Mouse (Mus musculus) regulatory T cell (primary cell): ENCODE measurements around the gene Nxn.

Experiments
- in situ Hi-C: fragments of 300-600 bp; cut with MboI, MseI; formaldehyde crosslinking; loops from one replicate; pipeline ENCODE4 v1.15.1; 2025; ENCODE audit warnings: high pct_unique_total_duplicates

Nxn gene

DNA sequence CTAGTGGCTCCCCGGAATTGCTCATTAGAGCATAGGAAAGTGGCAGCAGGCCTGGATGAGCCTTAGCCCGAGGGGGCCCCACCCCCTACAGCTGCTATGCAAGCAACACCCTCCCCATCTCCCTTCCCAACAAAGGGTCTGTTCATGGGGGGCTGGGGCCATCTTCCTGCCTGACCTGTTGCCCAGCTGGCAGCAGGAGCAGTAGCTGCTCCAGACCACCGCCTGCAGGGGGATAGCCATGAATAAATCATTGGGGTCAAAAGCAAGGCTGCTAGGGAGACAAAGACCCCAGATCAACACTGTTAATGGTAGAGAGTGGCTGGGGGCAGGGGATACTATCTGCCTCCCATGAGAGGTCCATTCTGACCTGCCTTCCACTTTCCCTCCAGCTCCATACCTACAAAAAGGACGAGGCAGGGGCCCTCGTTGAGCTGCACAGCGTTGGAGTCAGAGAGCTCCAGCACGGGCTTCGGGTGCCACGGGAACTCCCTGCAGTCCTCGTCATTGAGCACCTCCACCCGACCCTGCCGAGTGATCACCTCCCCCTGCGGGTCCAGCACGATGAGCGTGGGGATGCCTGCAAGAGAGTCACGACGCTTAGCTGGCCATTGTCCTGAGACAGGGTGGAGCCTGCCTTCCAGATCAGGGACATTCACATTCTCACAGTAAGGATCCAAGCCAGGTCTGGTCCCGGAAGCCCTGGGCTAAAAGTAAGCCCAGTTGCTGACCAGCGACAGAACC lies 136.2 kb downstream of the Nxn start:
- in situ Hi-C loops, result no loop called here

DNA sequence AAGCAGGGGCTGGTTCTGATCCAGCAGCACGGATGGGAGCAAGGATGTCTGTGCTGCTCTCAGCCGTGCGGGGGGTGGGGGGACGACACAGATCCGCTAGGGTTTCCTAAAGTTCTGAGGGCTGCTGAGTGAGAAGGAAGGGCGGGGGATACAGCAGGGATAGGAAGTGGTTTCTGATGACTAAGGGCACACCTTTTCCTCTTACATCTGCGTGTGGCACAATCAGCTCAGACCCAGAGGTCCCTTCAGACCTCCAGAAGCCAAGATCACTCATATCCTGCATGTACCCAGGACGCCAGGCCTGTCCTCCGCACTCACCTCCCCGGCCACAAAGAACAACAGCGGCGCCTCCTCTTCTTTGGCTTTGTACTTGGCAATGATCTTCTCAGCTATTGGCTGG lies 137.7 kb downstream of the Nxn start:
- in situ Hi-C loops, result no loop called here

DNA sequence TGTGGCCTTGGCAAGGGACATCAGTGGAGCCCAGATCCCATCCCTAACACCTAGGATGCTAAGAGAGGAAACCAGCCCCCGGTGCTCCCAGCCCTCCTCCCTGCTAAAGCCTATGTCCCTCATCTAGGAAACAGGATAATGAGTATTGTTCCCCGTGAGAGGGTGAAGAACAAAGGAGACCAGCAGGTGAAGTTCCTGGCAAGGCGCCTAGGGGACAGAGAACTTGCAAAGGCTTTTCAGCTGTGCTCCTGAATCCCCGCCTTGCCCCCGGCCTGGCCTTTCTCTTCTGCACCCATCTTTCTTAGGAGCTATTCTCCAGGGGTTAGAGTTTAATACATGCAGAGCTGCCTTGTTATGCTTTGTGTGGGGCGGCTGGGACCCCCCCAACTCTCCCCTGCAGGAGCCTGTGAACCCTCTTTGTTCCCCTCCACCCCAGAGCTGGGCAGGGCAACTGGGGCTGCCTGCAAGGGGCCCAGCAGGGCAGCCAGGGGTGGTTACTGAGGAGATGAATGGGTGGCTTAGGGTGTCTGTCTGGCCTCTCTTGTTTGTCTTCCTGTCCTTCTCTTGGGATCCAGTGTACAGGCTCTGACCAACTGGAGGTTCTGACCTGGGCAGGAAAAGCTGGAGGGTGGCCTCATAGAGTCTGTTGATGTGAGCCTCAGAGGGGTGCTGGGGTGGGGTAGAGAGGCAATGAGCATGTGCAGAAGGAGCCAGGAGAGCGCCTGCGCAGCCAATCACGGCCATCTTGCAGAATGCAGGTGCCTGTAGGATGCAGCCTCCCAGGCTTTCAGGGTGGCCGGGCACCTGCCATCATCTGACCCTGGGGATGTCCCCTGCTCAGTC lies 138.5 kb downstream of the Nxn start:
- in situ Hi-C loops, result no loop called here

DNA sequence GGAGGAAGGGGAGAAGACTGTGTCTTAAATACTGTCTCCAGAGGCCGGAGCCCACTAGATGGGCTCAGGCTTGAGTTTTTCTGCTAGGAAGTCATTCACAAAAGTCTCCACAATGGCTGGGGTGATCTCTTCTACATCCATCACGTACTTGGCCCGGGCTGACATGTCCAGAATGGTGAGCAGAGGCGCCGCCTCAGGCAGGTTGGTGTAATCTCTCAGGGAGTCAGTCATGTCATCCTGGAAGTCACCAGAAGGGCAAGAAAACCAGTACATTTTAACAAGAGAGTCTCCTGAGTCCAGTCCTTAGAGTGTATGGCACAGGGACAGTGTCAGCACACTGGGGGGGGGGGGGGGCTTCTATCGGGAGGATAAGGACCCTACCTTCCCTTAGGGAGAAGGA lies 140.4 kb downstream of the Nxn start:
- in situ Hi-C loops, result loop anchor here (5.0 kb wide), 1 partner anchor 149 kb away; the partner anchor contains the start of gene Timm22

DNA sequence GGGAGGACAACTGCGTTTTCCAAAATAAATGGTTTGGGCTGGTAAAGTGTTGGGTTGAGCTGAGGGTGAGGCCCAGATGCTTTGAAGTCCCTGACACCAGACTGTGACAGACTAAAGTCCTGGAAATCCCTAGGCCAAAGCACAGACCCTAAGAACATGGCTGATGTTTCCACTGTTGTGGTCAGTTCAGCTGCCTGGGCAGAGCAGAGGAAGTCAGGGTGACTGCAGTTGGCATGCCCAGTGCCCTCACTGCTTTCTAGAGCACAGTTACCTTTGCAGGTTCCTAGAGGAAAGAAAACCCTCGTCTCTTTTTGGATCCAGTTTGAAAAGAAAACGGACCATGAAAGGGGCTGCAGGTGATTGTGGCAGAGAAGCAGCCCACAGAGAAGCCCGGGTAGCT lies 141.6 kb downstream of the Nxn start:
- in situ Hi-C loops, result loop anchor here (5.0 kb wide), 1 partner anchor 150 kb away; the partner anchor contains the start of gene Timm22

DNA sequence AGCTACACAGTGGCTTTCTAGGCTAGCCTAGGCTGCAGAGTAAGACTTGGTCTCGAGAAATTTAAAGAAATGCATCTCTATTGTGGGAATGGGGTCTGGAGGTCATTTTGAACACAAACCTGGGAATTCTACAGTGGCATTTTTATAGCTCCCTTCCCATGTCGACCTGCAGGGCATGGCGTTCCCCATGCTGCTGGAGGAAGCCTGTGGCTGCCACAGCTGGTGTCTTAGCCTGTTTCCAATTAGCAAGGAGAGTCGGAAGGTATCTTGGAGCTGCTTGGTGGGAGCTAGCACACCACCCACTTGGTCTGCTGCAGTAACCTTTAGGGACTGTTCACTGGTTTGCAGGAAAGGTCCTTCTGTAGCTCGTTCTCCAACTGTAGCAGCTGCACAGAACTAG lies 142.8 kb downstream of the Nxn start:
- in situ Hi-C loops, result loop anchor here (5.0 kb wide), 1 partner anchor 151 kb away; the partner anchor contains the start of gene Timm22

DNA sequence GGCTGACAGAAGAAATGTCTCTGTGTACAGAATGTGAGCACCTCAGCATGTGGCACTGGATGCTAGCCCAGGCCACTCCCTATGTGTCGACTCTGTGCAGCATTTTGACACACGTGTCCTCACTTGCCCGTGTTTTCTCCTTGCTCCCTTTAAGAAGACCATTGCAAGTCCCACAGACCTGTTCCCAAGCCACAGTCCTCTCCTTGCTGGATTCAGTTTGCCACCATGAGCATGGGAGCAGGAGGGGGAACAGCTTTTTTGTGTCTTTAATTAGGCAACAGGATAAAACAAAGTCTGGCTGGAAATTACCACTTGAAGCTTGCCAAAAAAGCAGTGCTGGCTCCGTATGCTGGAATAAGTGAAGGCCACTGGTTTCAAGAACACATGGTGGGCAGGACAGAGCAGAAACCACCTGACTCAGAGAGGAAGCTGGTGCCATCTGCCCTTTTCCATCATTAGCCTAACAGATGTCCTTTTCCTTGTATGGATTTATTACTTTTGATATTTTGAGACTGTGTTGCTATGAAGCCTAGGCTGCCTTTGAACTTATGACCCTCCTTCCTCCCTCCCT lies 143.4 kb downstream of the Nxn start:
- in situ Hi-C loops, result loop anchor here (5.0 kb wide), 1 partner anchor 152 kb away; the partner anchor contains the start of gene Timm22

DNA sequence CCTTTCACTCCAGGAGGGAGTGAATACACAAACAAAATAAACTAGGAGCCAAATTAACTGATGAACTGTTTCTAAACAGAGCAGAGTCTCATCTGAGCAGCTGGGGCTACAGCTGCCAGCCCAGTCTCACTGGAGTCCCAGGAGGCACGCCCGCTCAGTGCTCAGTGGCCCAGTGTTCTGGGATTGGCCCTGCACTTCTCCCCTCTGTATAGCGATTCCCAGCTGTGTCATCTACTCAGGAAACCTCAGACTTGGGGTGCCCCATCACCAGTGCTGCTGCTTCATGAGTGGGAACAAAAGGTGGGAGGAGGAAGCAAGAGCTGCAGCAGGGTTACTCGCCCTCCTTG lies 145.0 kb downstream of the Nxn start:
- in situ Hi-C loops, result no loop called here

DNA sequence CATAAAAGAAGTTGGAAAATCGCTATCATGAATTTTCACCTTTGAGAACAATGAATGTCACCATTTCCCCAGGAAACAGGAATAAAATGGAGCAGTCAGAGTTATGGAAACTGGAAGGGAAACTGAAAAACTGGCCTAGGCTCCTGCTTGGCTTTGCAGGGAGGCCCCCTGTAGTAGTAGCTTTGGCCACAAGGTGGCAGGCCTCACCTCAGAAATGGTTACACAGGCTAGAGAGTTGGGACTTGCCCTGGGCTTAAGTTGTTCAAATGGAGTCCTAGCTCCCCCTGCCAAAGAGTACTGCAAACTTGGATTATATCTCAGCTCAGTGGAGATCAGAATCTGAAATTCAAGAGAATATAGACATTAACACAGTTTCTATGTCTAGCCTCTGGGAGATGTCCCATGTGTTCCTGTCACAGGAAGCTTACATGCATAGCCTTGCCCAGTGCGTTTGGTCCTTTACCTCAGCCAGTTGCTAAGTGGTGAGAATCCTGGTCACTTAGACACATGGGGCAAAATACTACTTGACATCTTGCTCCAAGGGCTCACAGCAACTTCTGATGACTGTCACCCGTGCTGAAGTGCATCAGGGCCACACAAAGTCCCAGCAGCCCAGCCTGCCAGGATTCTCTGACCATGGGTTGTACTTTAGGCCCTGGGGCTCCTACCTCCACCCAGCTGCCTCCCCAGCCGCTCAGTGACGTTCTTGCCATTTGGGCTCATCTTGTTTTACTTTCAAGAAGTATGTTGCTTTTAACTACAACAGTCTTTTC lies 145.6 kb downstream of the Nxn start:
- in situ Hi-C loops, result no loop called here

DNA sequence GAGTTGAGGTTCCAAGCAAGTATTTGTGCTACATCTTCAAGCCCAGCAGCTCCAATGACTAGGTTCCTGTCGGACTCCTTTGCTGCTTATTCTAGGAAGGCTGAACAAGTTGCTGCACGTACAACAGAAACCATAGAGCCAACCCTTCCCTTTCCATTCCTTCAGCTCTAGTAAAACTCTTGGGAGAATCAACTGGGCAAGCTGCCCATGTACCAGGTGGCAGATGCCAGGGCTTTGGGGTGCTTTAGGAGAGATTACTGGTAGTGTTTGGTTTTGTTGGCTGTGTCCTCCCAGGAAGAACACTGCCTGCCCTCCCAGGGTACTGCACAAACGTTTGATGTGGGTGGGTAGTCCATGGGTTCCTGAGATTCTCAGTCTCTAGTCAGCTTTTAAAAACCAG lies 146.9 kb downstream of the Nxn start:
- in situ Hi-C loops, result no loop called here

DNA sequence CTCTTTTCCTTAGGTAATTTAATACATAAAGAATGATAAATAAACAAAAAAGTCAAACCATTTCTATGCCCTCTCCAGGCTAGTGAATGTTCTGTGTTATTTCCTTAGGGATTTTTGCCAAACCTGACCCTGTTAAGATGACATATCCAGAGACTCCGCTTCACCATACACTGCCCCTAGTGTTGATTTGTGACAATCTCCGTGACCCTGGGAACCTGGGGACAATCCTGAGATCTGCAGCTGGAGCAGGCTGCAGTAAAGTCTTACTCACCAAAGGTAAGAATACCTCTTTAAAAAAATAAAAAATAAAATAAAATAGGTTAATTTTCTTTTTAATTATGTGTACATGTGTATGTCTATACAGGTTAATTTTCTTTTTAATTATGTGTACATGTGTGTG lies 151.7 kb downstream of the Nxn start:
- in situ Hi-C loops, result no loop called here

DNA sequence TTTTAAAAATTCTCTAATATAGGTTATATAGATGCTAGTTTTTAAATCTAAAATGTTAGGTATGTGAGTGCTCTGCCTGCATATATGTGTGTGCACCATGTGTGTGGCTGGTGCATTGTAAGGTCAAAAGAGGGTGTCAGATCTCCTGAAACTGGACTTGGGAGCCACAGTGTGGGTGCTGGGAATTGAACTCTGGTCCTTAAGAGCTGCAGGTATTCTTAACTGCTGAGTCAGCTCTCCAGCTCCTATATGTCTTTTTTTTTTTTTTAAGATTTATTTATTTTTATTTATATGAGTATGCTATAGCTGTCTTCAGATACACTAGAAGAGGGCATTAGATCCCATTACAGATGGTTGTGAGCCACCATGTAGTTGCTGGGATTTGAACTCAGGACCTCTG lies 152.5 kb downstream of the Nxn start:
- in situ Hi-C loops, result no loop called here

DNA sequence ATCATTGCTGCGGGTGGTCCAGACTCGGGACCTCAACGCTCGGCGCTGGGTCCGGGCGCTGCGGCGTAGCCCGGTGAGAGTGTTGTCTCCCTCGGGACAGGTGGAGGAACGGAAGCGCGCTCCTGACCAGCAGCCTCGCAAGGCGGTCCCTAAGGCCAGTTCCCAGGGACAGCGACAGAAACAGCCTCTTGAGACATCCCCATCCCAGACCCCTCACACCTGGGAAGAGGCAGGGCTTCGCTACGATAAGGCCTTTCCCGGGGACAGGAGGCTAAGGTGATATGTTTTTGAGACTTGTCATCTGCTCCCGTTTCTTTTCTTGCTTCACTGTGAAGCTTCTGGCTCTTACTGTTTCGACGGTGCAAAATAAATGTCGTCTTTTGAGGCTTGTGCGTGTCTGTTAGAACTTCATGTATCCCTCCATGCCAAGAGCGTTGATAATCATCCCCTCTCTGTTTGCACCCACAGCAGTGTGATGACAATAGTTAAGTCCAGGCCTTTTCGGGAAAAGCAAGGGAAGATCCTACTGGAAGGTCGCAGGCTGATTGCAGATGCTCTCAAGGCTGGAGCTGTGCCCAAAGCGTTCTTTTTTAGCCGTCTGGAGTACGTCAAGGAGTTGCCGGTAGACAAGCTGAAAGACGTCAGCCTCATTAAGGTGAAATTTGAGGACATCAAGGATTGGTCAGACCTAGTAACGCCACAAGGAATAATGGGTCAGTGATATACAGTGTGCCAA lies 155.0 kb downstream of the Nxn start:
- in situ Hi-C loops, result no loop called here

DNA sequence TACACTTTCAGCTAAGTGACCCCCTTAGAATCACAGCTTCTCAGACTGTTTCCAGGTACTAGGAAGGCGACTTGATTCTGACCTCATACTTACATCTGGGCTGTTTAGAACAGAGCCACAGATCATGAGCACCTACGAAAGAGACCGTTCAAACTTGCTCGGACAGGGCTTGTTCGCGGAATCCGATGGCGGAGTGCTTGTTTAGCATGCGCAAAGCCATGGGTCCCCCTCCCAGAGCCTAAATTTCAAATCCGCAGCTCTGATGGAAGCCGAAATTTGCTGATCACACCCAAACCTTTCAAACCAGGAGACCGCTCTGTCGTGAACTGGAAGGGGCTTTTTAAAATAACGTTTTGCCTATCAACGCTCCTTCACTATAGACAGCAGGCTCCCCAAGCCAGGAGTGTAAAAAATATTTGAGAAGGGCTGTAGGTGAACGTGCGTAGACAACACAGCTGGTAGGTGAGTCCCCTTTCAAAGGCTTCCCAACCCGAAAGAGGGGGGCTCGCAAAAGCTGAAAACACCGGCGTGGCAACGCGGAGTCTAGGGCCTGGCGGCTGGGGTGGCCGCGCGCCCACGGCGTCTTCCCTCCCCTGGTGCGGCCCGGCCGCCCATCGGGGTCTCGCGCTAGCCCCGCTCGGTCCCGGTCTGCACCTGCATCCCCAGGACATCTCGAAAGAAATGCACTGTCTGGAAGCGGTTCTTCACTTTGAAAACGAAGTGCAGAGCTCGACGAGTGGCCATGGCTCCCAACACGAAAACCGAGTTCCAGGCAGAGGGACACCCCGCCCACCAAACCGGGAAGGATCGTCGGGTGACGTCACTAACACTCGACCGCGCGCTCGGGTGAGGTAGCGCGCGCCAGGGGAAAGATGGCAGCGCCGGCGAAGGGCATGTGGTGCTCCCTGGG lies 155.8 kb downstream of the Nxn start, which contains the start of the genes Mrm3 and Glod4:
TSS of gene Mrm3 (plus strand) at position 815 of the 910 bp plus-strand sequence.
TSS of gene Glod4 (minus strand) at position 825 of the 910 bp plus-strand sequence.
- in situ Hi-C loops, result no loop called here

DNA sequence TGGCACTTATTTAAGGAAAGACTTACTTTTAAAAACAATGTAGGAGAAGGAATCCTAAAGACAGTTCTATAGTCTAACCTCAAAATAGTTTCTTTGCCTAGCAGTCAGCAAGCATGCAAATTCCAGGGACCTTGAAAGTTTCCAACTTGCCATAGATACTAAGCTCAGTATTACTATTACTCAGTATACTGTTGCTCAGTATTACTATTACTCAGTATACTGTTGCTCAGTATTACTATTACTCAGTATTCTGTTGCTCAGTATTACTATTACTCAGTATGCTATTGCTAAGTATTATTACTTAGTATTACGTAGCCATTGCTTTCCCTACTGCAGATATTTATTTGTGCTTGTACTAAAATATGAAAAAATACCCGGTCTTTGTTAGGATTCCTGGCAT lies 159.2 kb downstream of the Nxn start:
- in situ Hi-C loops, result no loop called here

DNA sequence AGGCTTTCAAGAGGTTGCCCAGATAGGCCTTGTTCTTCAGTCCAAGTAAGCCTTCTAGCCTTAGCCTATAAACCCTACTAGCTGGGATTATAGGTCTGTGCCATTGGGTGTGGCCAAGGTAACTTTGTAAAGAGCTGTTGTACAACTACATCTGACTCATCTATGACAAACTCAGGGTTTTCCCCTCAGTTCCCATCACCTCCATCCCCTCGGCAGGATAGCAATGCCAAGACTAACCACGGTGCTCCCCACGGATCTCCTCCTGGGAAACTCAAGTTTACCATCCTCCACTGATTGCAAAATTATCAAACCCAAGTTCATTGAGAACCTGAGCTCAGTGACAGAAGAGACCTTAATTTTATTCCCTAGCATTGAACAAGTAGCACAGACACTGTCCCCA lies 162.8 kb downstream of the Nxn start:
- in situ Hi-C loops, result no loop called here

DNA sequence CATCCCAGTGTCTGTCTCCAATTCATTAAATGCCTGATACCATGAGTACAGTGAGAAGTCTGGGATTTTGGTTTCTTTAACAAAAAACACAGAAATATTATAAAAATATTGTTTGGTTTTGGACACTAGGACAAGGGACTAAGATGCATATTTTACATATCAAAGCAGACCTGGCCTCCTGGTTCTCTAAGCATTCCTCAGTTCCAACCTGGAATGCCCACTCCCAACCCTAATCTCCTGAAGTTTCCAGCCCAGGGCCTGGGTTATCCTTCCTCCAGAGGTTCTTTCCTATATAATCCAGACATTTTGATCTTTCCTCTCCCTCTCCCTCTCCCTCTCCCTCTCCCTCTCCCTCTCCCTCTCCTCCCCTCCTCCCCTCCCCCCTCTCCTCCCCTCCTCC lies 173.9 kb downstream of the Nxn start:
- in situ Hi-C loops, result loop anchor here (10.0 kb wide), 1 partner anchor 860 kb away; no protein-coding TSS in a partner anchor

DNA sequence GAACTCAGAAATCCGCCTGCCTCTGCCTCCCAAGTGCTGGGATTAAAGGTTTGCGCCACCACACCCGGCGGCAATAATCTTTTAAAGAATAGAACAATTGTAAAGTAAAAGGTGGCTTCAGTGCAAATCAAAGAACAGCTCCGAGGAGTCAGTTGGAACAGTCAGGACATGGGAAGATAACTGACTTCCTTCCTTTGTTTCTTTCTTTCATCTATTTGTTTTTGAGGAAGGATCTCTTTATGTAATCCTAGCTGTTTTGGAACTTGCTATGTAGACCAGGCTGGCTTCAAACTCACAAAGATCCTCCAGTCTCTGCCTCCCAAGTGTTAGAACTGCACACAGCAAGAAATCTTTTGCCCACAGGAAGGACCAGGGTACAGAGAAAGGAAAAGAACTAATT lies 174.3 kb downstream of the Nxn start:
- in situ Hi-C loops, result loop anchor here (10.0 kb wide), 1 partner anchor 860 kb away; no protein-coding TSS in a partner anchor

DNA sequence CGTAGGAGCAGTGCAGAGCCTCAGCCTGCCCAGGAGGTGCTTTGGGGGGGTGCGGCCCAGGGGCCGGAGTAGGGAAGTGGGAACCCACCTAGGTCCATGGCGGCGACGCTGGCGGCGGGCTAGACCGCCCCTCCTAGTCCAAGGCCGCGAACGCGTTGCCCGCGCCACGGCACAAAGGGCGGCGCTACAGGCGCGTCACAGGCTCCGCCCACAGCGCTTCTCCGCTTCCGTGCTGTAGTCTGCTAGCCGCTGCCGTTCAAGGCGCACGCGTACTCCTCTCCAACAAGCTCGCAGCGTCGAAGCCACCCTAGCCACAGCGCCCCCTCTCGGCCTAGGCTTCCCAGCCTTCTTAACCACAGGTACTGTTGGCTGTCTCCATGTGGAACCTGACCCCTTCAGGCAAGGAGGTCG lies 181.5 kb downstream of the Nxn start, which contains the start of the genes Dbil5 and Gemin4:
TSS of gene Dbil5 (plus strand) at position 219 of the 411 bp plus-strand sequence.
TSS of gene Gemin4 (minus strand) at position 275 of the 411 bp plus-strand sequence.
- in situ Hi-C loops, result no loop called here
